Mouse (Mus musculus) MEL (cell line): ENCODE data around the gene Kat6b. TPM values are rescaled to one million over a fixed set of nuclear protein-coding genes. Genes with fewer than 3 reads are reported as not detected.

Source experiments
- DNase-seq: peaks from one replicate; pipeline ENCODE4 v3.0.0; 2011; ENCODE audit warnings: low read depth, low spot score
- H3K27ac ChIP-seq: 2 replicates; pipeline ENCODE4 v1.5.1; 2012; ENCODE audit warnings: low read depth, mild to moderate bottlenecking, control low read depth, low read length, moderate library complexity; ENCODE audit not compliant: control insufficient read depth
- H3K27me3 ChIP-seq, 2 experiments: fragments of 150-350 bp in 1 of 2; sonication (generic) in 1 of 2; 2 replicates each; pipeline ENCODE4 v1.6.1; 2012; ENCODE audit warnings: low read length in 2 of 2, mild to moderate bottlenecking in 2 of 2, improper control_type of control experiment in 1 of 2, moderate library complexity in 1 of 2; ENCODE audit not compliant: insufficient read depth in 2 of 2, control insufficient read depth in 1 of 2
- H3K36me3 ChIP-seq, 2 experiments: 2 replicates each; pipeline ENCODE4 v1.6.1; 2012 to 2014; ENCODE audit warnings: low read length in 2 of 2, improper control_type of control experiment in 1 of 2, inconsistent platforms in 1 of 2, mild to moderate bottlenecking in 1 of 2; ENCODE audit not compliant: insufficient read depth in 2 of 2, control insufficient read depth in 1 of 2
- H3K4me1 ChIP-seq, 2 experiments: fragments of 150-350 bp in 1 of 2; sonication (generic) in 1 of 2; 2 replicates each; pipeline ENCODE4 v1.6.1; 2012; ENCODE audit warnings: low read length in 2 of 2, improper control_type of control experiment in 1 of 2, mild to moderate bottlenecking in 1 of 2; ENCODE audit not compliant: insufficient read depth in 2 of 2, control insufficient read depth in 1 of 2
- H3K4me3 ChIP-seq, 2 experiments: fragments of 150-350 bp in 1 of 2; sonication (generic) in 1 of 2; 2 replicates each; pipeline ENCODE4 v1.5.1; 2012; ENCODE audit warnings: low read depth in 2 of 2, low read length in 2 of 2, mild to moderate bottlenecking in 2 of 2, moderate library complexity in 2 of 2, control low read depth in 1 of 2, improper control_type of control experiment in 1 of 2; ENCODE audit not compliant: control insufficient read depth in 1 of 2, insufficient read depth in 1 of 2
- H3K79me2 ChIP-seq: 2 replicates; pipeline ENCODE4 v1.6.1; 2012; ENCODE audit warnings: mild to moderate bottlenecking, low read length, moderate library complexity; ENCODE audit not compliant: control insufficient read depth, poor library complexity, insufficient read depth
- H3K9ac ChIP-seq: 2 replicates; pipeline ENCODE4 v1.6.1; 2012; ENCODE audit warnings: low read depth, mild to moderate bottlenecking, control low read depth, low read length, moderate library complexity; ENCODE audit not compliant: control insufficient read depth, poor library complexity, severe bottlenecking
- H3K9me3 ChIP-seq: fragments of 150-350 bp; sonication (generic); replicated peaks from 2 replicates; pipeline ENCODE4 v1.6.1; 2012; ENCODE audit warnings: mild to moderate bottlenecking, low read length, improper control_type of control experiment, moderate library complexity; ENCODE audit not compliant: insufficient read depth
- BHLHE40 ChIP-seq: IDR thresholded peaks from 2 replicates; pipeline ENCODE4 v1.6.1; 2012; ENCODE audit warnings: low read depth, mild to moderate bottlenecking, inconsistent platforms, low read length, improper control_type of control experiment, borderline replicate concordance
- CHD2 ChIP-seq: IDR thresholded peaks from 2 replicates; pipeline ENCODE4 v1.6.1; 2011; ENCODE audit warnings: low read length, improper control_type of control experiment
- CTCF ChIP-seq, 3 experiments: IDR thresholded peaks in 2 of 3; conservative IDR thresholded peaks in 1 of 3; 2 replicates each; pipeline ENCODE4 v1.5.1; 2011 to 2012; ENCODE audit warnings: low read length in 3 of 3, low read depth in 2 of 3, mild to moderate bottlenecking in 2 of 3, improper control_type of control experiment in 1 of 3, inconsistent platforms in 1 of 3, mixed read lengths in 1 of 3, moderate library complexity in 1 of 3; ENCODE audit not compliant: control insufficient read depth in 1 of 3, insufficient read depth in 1 of 3, poor library complexity in 1 of 3, severe bottlenecking in 1 of 3
- E2F4 ChIP-seq: IDR thresholded peaks from 2 replicates; pipeline ENCODE4 v1.6.1; 2011; ENCODE audit warnings: low read depth, low read length, improper control_type of control experiment, borderline replicate concordance
- ELF1 ChIP-seq: IDR thresholded peaks from 2 replicates; pipeline ENCODE4 v1.6.1; 2014; ENCODE audit warnings: low read depth, mild to moderate bottlenecking, inconsistent platforms, low read length, improper control_type of control experiment, moderate library complexity
- ETS1 ChIP-seq: IDR thresholded peaks from 2 replicates; pipeline ENCODE4 v1.6.1; 2012; ENCODE audit warnings: low read depth, mild to moderate bottlenecking, inconsistent platforms, low read length, improper control_type of control experiment, moderate library complexity
- JUND ChIP-seq: IDR thresholded peaks from 2 replicates; pipeline ENCODE4 v1.6.1; 2011; ENCODE audit warnings: low read depth, mild to moderate bottlenecking, improper control_type of control experiment, low read length
- KAT2A ChIP-seq: conservative IDR thresholded peaks from 2 replicates; pipeline ENCODE4 v1.6.1; 2012; ENCODE audit warnings: low read depth, low read length, improper control_type of control experiment, inconsistent platforms
- MAX ChIP-seq: IDR thresholded peaks from 2 replicates; pipeline ENCODE4 v1.6.1; 2011; ENCODE audit warnings: low read length, improper control_type of control experiment
- MXI1 ChIP-seq: IDR thresholded peaks from 2 replicates; pipeline ENCODE4 v1.6.1; 2011; ENCODE audit warnings: mild to moderate bottlenecking, low read depth, low read length, improper control_type of control experiment
- MYB ChIP-seq: IDR thresholded peaks from 2 replicates; pipeline ENCODE4 v1.6.1; 2011; ENCODE audit warnings: mild to moderate bottlenecking, low read depth, low read length, improper control_type of control experiment
- NELFE ChIP-seq: IDR thresholded peaks from 2 replicates; pipeline ENCODE4 v1.6.1; 2011; ENCODE audit warnings: low read depth, low read length, improper control_type of control experiment
- NRF1 ChIP-seq: IDR thresholded peaks from 2 replicates; pipeline ENCODE4 v1.6.1; 2014; ENCODE audit warnings: low read depth, mild to moderate bottlenecking, inconsistent platforms, low read length, improper control_type of control experiment, moderate library complexity; ENCODE audit not compliant: poor library complexity, insufficient read depth, severe bottlenecking
- POLR2A ChIP-seq, 2 experiments: IDR thresholded peaks; 2 replicates each; pipeline ENCODE4 v1.6.1; 2011 to 2012; ENCODE audit warnings: low read length in 2 of 2, mild to moderate bottlenecking in 2 of 2, control low read depth in 1 of 2, improper control_type of control experiment in 1 of 2, low read depth in 1 of 2, moderate library complexity in 1 of 2; ENCODE audit not compliant: control insufficient read depth in 1 of 2, insufficient read depth in 1 of 2, poor library complexity in 1 of 2
- POLR2AphosphoS2 ChIP-seq: IDR thresholded peaks from 2 replicates; pipeline ENCODE4 v1.6.1; 2011; ENCODE audit warnings: low read length, improper control_type of control experiment
- POLR2AphosphoS5 ChIP-seq: IDR thresholded peaks from 2 replicates; pipeline ENCODE4 v1.6.1; 2012; ENCODE audit warnings: low read depth, borderline replicate concordance, mild to moderate bottlenecking, inconsistent platforms, low read length, moderate library complexity, mixed read lengths
- RAD21 ChIP-seq: IDR thresholded peaks from 2 replicates; pipeline ENCODE4 v1.6.1; 2011; ENCODE audit warnings: mild to moderate bottlenecking, low read depth, low read length, improper control_type of control experiment
- SIN3A ChIP-seq: IDR thresholded peaks from 2 replicates; pipeline ENCODE4 v1.6.1; 2012; ENCODE audit warnings: low read length, improper control_type of control experiment, inconsistent platforms
- SMC3 ChIP-seq: IDR thresholded peaks from 2 replicates; pipeline ENCODE4 v1.6.1; 2011; ENCODE audit warnings: low read depth, low read length, improper control_type of control experiment
- TBP ChIP-seq: IDR thresholded peaks from 2 replicates; pipeline ENCODE4 v1.8.0; 2011; ENCODE audit warnings: low read depth, low read length, improper control_type of control experiment
- UBTF ChIP-seq: IDR thresholded peaks from 2 replicates; pipeline ENCODE4 v1.6.1; 2012; ENCODE audit warnings: low read depth, mild to moderate bottlenecking, inconsistent platforms, low read length, improper control_type of control experiment, moderate library complexity, borderline replicate concordance; ENCODE audit not compliant: insufficient read depth
- USF1 ChIP-seq: IDR thresholded peaks from 2 replicates; pipeline ENCODE4 v1.6.1; 2014; ENCODE audit warnings: low read depth, mild to moderate bottlenecking, inconsistent platforms, low read length, improper control_type of control experiment, moderate library complexity
- ZMIZ1 ChIP-seq: IDR thresholded peaks from 2 replicates; pipeline ENCODE4 v1.6.1; 2012; ENCODE audit warnings: low read depth, mild to moderate bottlenecking, inconsistent platforms, low read length, improper control_type of control experiment, moderate library complexity
- polyA plus RNA-seq, 2 experiments: library from polyadenylated mRNA; stranded (reverse) in 1 of 2; unstranded in 1 of 2; fragments of >175 nt in 1 of 2; fragments of >200 nt in 1 of 2; gene quantifications; 2 replicates each; pipeline versions ENCODE4 v1.2.1 to v1.2.4; 2012; ENCODE audit warnings: low replicate concordance in 2 of 2, low read depth in 1 of 2; ENCODE audit not compliant: insufficient read length in 2 of 2, insufficient read depth in 1 of 2, missing spikeins in 1 of 2
- total RNA-seq: library from RNA; depleted of rRNA; stranded (reverse); fragments of 300-350 nt; gene quantifications from 2 replicates; pipeline ENCODE4 v1.2.3, GENCODE M21; 2012

Gene Kat6b
- total and polyA plus RNA-seq, 3 experiments, result 1.8 to 5.4 TPM; not detected in 1

DNA sequence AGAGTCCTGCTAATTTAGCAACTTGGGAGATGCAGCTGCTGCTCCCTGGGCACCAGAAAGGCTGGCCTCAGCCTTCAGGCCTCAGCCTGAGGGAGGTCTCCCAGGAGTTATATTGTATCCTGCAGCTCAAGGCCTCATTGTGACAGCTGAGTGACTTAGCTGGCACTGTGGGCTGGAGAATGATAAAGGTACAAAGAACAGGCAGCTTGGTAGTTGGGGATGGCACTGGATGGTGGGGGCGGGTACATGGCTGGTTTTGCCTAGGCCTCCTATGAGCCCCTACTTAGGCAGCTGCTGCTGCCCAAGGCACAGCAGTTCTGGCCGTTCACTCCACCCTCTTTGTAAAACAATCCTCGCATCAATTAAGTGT is 7.9 kb downstream of the Kat6b start:
- Histone ChIP-seq H3K9me3 (no peaks in the 10 kb centered on the region), H3K79me2 (no peaks in the 10 kb centered on the region), H3K4me1 (no peaks in the 10 kb centered on the region), H3K4me3 (no peak overlapping the region), H3K27ac (no peak overlapping the region), H3K9ac (no peak overlapping the region), H3K27me3 (no peaks in the 10 kb centered on the region), H3K36me3 (no peaks in the 10 kb centered on the region)
- no peak for TF ChIP-seq ZMIZ1
- TF ChIP-seq ELF1, result no peak
- TF ChIP-seq POLR2AphosphoS2, result no peak
- TF ChIP-seq TBP, result no peak
- TF ChIP-seq UBTF, result no peak
- TF ChIP-seq POLR2AphosphoS5, result no peak
- no peak for TF ChIP-seq NRF1
- no peak for TF ChIP-seq USF1
- no peak for TF ChIP-seq SIN3A
- TF ChIP-seq CHD2, result no peak
- TF ChIP-seq CTCF (IDR thresholded peaks at IDR 0.05 in 2 of 3, conservative IDR thresholded peaks at IDR 0.05 in 1 of 3; ENCODE audit: control insufficient read depth in 1 of 3, insufficient read depth in 1 of 3, low read depth in 2 of 3, low read length in 3 of 3, poor library complexity in 1 of 3, severe bottlenecking in 1 of 3), result no peak
- DNase-seq, result no peak

DNA sequence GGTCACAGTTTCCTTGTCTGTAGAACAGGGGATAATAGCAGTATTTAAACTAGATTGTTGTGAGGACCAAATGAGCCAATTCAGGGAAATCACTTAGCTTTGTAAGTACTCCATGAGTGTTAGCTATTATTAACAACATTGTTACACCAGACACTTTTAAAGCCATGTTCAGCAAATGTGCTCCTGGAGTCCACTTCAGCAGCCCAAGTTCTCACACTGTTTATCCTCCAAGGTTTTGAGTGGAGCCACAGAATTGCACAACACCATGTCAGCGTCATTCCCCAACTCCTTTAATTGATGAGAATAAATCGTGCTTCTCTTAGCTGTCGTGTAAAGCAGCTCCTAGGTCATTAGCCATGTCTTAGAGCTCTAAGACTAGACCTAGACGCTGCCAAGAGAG is 8.9 kb downstream of the Kat6b start:
- Histone ChIP-seq H3K9ac (no peak overlapping the region), H3K4me3 (no peak overlapping the region), H3K36me3 (no peaks in the 10 kb centered on the region), H3K79me2 (no peaks in the 10 kb centered on the region), H3K27me3 (no peaks in the 10 kb centered on the region), H3K4me1 (no peaks in the 10 kb centered on the region), H3K9me3 (no peaks in the 10 kb centered on the region), H3K27ac (no peak overlapping the region)
- no peak for DNase-seq
- TF ChIP-seq ELF1 (no peak), TBP (no peak), ETS1 (no peak), POLR2A (IDR thresholded peaks at IDR 0.05; ENCODE audit: control insufficient read depth in 1 of 2, insufficient read depth in 1 of 2, low read depth in 1 of 2, low read length in 2 of 2, poor library complexity in 1 of 2) (no peak), POLR2AphosphoS5 (no peak), JUND (no peak), RAD21 (no peak), NELFE (no peak), CHD2 (no peak), BHLHE40 (no peak), E2F4 (no peak), CTCF (IDR thresholded peaks at IDR 0.05 in 2 of 3, conservative IDR thresholded peaks at IDR 0.05 in 1 of 3; ENCODE audit: control insufficient read depth in 1 of 3, insufficient read depth in 1 of 3, low read depth in 2 of 3, low read length in 3 of 3, poor library complexity in 1 of 3, severe bottlenecking in 1 of 3) (no peak), MXI1 (no peak), MYB (no peak), SMC3 (no peak), MAX (no peak), ZMIZ1 (no peak), NRF1 (no peak), USF1 (no peak), KAT2A (no peak)
